Mouse (Mus musculus): ENCODE measurements around the gene Cnpy1.

- TF ChIP-seq POLR2A (IDR thresholded peaks at IDR 0.05; ENCODE audit: control insufficient read depth, extremely low read depth, insufficient read depth, low read length, poor library complexity) (no peak), CTCF (IDR thresholded peaks at IDR 0.05; ENCODE audit: borderline replicate concordance, control insufficient read depth, extremely low read depth, insufficient read depth, low read length, poor library complexity) (no peak)
These were observed 50.1 kb downstream of the Cnpy1 start for GRCm38 (mm10) chr5:28195473-28195872.

Measured in thymus, adult 2 months (tissue).